ENCODE assay signal across 8 mouse cellular contexts in the genomic region with DNA sequence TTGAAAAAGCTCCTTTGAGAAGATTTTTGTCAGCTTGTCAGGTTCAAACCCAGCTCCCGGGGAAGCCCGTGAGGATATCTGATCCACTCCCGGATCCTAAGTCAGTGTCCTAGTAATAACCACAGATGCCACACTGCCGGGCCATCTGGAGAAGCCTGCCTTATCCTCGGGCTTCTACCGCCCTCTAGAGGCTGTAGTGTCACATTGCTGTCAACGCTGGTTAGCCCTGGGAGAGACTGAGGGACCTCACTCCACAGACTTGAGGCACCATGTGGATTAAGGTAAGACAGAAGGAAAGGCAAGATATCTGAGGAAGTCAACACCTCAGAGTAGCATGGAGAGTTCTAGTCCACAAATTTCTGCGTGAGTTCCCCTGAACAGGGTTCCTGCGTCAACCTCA.
DNase-seq lines count a peak whose midpoint lies in the region; ATAC-seq lines count a peak whose summit lies in the region.

No protein-coding gene starts in this region.

- no peak overlapping the region for H3K27ac ChIP-seq in liver, embryonic 12.5 days
- no peak overlapping the region for H3K27ac ChIP-seq in intestine, embryonic 16.5 days (ENCODE audit: low read length)
- H3K27ac ChIP-seq in midbrain, embryonic 13.5 days: no peak overlapping the region

- ATAC-seq in liver, embryonic 12.5 days: no peak
- ATAC-seq in intestine, embryonic 16.5 days: peak; percentile 70
- ATAC-seq in midbrain, embryonic 13.5 days: peak; percentile 94

- H3K4me1 ChIP-seq in liver, embryonic 12.5 days: no peaks in the 10 kb centered on the region
- H3K4me1 ChIP-seq in intestine, embryonic 16.5 days (ENCODE audit: control insufficient read depth, insufficient read depth, low read length): no peaks in the 10 kb centered on the region
- H3K4me1 ChIP-seq in midbrain, embryonic 13.5 days (replicated peaks): peaks cover 10% of the 10 kb centered on the region; the same call in 1 of the 2 replicates

- H3K36me3 ChIP-seq in liver, embryonic 12.5 days: no peaks in the 10 kb centered on the region
- H3K36me3 ChIP-seq in intestine, embryonic 16.5 days (ENCODE audit: control insufficient read depth, insufficient read depth, low read length): no peaks in the 10 kb centered on the region
- H3K36me3 ChIP-seq in midbrain, embryonic 13.5 days: no peaks in the 10 kb centered on the region

- H3K9me3 ChIP-seq in liver, embryonic 12.5 days (replicated peaks): no peaks in the 10 kb centered on the region
- H3K9me3 ChIP-seq in intestine, embryonic 16.5 days (ENCODE audit: control insufficient read depth, low read length): no peaks in the 10 kb centered on the region
- H3K9me3 ChIP-seq in midbrain, embryonic 13.5 days: no peaks in the 10 kb centered on the region

- WGBS in liver, embryonic 12.5 days (ENCODE audit: insufficient replicate concordance): 13% methylated on average over 9 of the region's 9 CpGs
- WGBS in intestine, embryonic 16.5 days: 12% methylated on average over 9 of the region's 9 CpGs
- WGBS in midbrain, embryonic 13.5 days: 14% methylated on average over 9 of the region's 9 CpGs

- H3K4me3 ChIP-seq in liver, embryonic 12.5 days: no peak overlapping the region
- no peak overlapping the region for H3K4me3 ChIP-seq in intestine, embryonic 16.5 days (ENCODE audit: low read length)
- no peak overlapping the region for H3K4me3 ChIP-seq in midbrain, embryonic 13.5 days (replicated peaks)

- intact Hi-C loops in left cerebral cortex, postnatal 25 days (cut with DNase I): loop anchor here (1.0 to 10.0 kb wide), 5 partner anchors 78 to 1027 kb away; a partner anchor contains a TSS

- H3K27me3 ChIP-seq in liver, embryonic 12.5 days (replicated peaks): no peaks in the 10 kb centered on the region
- H3K27me3 ChIP-seq in intestine, embryonic 16.5 days (replicated peaks; ENCODE audit: control insufficient read depth, insufficient read depth, low read length): no peaks in the 10 kb centered on the region
- H3K27me3 ChIP-seq in midbrain, embryonic 13.5 days: no peaks in the 10 kb centered on the region

- H3K4me2 ChIP-seq in liver, embryonic 12.5 days: no peak overlapping the region
- H3K4me2 ChIP-seq in intestine, embryonic 16.5 days (ENCODE audit: low read depth, low read length): no peak overlapping the region
- H3K4me2 ChIP-seq in midbrain, embryonic 13.5 days (replicated peaks): no peak overlapping the region

- no peak overlapping the region for H3K9ac ChIP-seq in liver, embryonic 12.5 days
- no peak overlapping the region for H3K9ac ChIP-seq in intestine, embryonic 16.5 days (ENCODE audit: low read depth, low read length)
- no peak overlapping the region for H3K9ac ChIP-seq in midbrain, embryonic 13.5 days (replicated peaks)

- peak; percentile 66 for DNase-seq in liver
- peak; percentile 90 for DNase-seq in embryo, embryonic 11 days
- DNase-seq in gonadal fat pad, adult 2 months (ENCODE audit: low read depth): peak; percentile 24
- DNase-seq in left cerebral cortex, postnatal 25 days (ENCODE audit: low spot score in 2 of 2): peak; percentile 77 to 91
- DNase-seq in spleen, adult 12 weeks (ENCODE audit: low spot score): peak; percentile 19

Comparison
In these comparisons a context has a peak if more than half of its experiments do, and no peak if none do; other contexts are left out.
1. DNase-seq: peak in every context shown above with its lines; median percentile 90 in embryo, embryonic 11 days; 84 in left cerebral cortex, postnatal 25 days; 66 in liver; 24 in gonadal fat pad, adult 2 months; 19 in spleen, adult 12 weeks.